Mouse (Mus musculus) megakaryocyte, embryonic 14.5 days (primary cell): ENCODE measurements around the gene Dedd2.

ENCODE experiments used
- FLI1 ChIP-seq: IDR thresholded peaks from 2 replicates; pipeline ENCODE4 v1.6.1; 2012; ENCODE audit warnings: low read length, inconsistent platforms, mixed read lengths
- GATA1 ChIP-seq: IDR thresholded peaks from 3 replicates; pipeline ENCODE4 v1.6.1; 2012; ENCODE audit warnings: mixed read lengths, low read length, inconsistent platforms, borderline replicate concordance

DNA sequence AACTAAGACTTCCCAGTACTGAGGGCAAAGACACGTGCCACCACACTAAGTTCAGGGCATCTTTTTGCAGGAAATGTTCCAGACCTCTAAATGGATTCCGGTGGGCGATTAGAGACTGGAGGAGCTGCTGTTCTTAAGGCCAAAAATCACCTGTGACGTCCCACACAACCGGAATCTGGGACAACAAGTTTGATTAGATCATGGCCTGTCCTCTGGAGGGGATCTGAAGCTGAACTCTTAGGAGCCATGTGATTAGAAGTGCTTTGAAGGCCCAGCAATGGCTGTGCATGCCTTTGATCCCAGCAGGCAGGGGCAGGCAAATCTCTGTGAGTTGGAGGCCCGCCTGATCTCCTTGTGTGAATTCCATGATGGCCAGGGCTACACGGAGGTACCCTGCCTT is 20.2 kb upstream of the Dedd2 start:
- TF ChIP-seq FLI1 (no peak), GATA1 (no peak)
